Mouse (Mus musculus) ES-Bruce4 (cell line): ENCODE measurements at regions not wholly inside any gene's neighbourhood (a gene's known extent, or its start where the extent isn't known, plus 50 kb on each side); places are given as distances from the start of the nearest gene placed in this dataset.

Experiments used
- CTCF ChIP-seq: IDR thresholded peaks from one replicate; pipeline ENCODE4 v1.8.1; 2011; ENCODE audit warnings: low read depth, low read length
- POLR2A ChIP-seq: IDR thresholded peaks from one replicate; pipeline ENCODE4 v1.8.1; 2011; ENCODE audit warnings: low read length; ENCODE audit not compliant: insufficient read depth

GRCm38 (mm10) chr7:58451981-58452380 is 204.0 kb upstream of the Atp10a start:
- TF ChIP-seq CTCF (no peak), POLR2A (no peak)
